Mouse (Mus musculus): ENCODE data around the gene Olfr644.

GRCm38 (mm10) chr7:104061345-104061744 is 10.3 kb downstream of the Olfr644 start, which contains the start of gene 4930516K23Rik:
- TF ChIP-seq POLR2A (IDR thresholded peaks at IDR 0.05; ENCODE audit: insufficient read depth, low read depth, low read length) (no peak), CTCF (IDR thresholded peaks at IDR 0.05) (no peak)
